Mouse (Mus musculus) embryonic stem cell, embryonic (primary cell): ENCODE results near the gene Slc25a38.

Experiments
- CTCF ChIA-PET, 4 experiments: fragments of 300-600 bp in 2 of 4; fragments of 350-600 bp in 2 of 4; sonication (Branson Sonifier 250); formaldehyde crosslinking; loops; one replicate each; lab custom pipeline; 2022; ENCODE audit warnings: inconsistent platforms in 2 of 4; lab: Charles Lee
- POLR2A ChIA-PET, 4 experiments: fragments of 300-600 bp in 2 of 4; fragments of 350-600 bp in 2 of 4; sonication (Branson Sonifier 250); formaldehyde crosslinking; loops; one replicate each; lab custom pipeline; 2022; ENCODE audit warnings: antibody characterized with exemption in 4 of 4, inconsistent platforms in 1 of 4; lab: Charles Lee

The Slc25a38 gene

DNA sequence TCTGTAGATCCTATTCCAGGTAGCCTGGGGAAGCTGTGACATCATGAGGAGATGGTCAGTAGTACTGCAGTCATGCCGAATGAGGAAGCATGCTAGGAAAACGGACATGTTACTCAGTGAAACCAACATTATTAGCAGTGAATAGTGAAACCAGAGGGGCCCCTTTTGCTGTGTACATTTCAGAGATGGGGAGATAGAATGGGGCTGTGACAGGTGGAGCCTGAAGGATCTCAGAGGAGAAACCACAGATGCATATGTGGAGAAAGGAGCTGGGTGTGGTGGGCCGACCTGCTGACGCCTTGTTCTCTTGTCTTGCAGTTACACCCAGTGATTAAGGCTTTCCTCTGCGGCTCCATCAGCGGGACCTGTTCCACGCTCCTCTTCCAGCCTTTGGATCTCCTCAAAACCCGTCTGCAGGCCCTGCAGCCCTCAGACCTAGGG lies 6.0 kb downstream of the Slc25a38 start:
- ChIA-PET CTCF (interaction anchor here in 3 of 4 experiments (1.0 to 1.7 kb wide), 6 partner anchors 10 to 142 kb away, joined by 3 to 6 read pairs (median 4); no protein-coding TSS in a partner anchor), POLR2A (interaction anchor here (0.6 to 19.0 kb wide), 15 partner anchors 11 to 180 kb away, joined by 3 to 551 read pairs (median 4); partner anchors contain the start of genes Rpsa (in 4 of the 4) and Mobp (in 1 of the 4))

DNA sequence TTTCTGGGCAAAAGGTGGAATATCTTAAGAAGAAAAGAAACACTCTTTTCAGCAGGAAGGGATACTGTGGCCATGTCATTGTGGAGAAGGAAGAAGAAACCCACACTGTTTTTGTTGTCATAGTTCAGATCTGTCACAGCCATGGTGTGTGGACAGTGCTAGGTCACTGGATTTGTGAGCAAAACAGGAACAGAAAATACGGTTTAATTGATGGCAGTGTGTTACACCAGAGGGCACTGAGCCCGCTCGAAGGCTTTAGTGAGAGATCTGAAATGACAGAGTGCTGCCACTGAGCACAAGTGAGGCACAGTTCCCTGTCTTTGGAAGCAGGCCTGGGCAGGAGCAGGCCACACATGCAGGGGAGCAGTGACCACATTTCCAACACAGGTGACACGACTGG lies 8.0 kb downstream of the Slc25a38 start:
- ChIA-PET CTCF (no interaction called here), POLR2A (interaction anchor here in 3 of 4 experiments (0.5 to 19.0 kb wide), 7 partner anchors 10 to 1071 kb away, joined by 3 to 551 read pairs (median 4); partner anchors contain the start of gene Rpsa (in 2 of the 3))

DNA sequence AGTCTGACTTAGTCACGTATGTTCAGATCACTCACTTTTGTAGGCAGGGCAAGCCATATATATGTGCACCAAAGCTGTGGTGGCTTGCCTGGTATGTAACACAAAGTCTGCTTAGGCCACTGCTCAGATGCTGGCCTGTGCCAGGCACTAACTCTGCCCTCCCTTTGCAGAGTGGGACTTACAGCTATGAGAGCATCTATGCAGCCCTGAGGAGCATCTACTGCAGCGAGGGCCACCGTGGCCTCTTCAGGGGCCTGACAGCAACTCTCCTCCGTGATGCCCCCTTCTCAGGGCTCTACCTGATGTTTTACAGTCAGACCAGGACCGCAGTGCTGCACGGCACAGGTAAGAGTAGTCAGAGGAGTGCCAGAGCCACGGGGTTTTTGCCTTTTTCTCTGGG lies 10.3 kb downstream of the Slc25a38 start:
- ChIA-PET CTCF (no interaction called here), POLR2A (interaction anchor here in 3 of 4 experiments (0.6 to 19.0 kb wide), 5 partner anchors 3 to 136 kb away, joined by 3 to 551 read pairs (median 29); partner anchors contain the start of genes Slc25a38 (in 2 of the 3), Csrnp1 (in 1 of the 3) and Rpsa (in 1 of the 3))

DNA sequence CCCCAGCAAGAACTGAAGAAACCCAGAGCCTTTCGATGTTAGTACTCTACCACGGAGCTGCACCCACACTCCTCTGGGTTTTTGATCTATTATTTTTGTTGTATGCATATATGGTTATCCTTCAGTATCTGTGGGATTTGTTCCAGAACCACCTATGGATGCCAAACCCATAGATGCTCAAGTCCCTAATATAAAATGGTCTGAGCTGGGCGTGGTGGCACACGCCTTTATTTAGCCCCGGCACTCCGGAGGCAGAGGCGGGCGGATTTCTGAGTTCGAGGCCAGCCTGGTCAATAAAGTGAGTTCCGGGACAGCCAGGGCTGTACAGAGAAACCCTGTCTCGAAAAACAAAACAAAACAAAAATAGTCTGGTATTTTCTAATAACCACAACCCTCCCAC lies 16.7 kb downstream of the Slc25a38 start:
- CTCF ChIA-PET, result interaction anchor here in 3 of 4 experiments (0.5 to 2.4 kb wide), 7 partner anchors 11 to 168 kb away, joined by 3 to 11 read pairs (median 3); no protein-coding TSS in a partner anchor
- POLR2A ChIA-PET, result interaction anchor here (0.6 to 19.0 kb wide), 123 partner anchors 1 to 1039 kb away, joined by 3 to 551 read pairs (median 4); partner anchors contain the start of genes Mobp (in 4 of the 4), Slc25a38 (in 4 of the 4), Csrnp1 (in 2 of the 4) and Gorasp1 (in 1 of the 4)

DNA sequence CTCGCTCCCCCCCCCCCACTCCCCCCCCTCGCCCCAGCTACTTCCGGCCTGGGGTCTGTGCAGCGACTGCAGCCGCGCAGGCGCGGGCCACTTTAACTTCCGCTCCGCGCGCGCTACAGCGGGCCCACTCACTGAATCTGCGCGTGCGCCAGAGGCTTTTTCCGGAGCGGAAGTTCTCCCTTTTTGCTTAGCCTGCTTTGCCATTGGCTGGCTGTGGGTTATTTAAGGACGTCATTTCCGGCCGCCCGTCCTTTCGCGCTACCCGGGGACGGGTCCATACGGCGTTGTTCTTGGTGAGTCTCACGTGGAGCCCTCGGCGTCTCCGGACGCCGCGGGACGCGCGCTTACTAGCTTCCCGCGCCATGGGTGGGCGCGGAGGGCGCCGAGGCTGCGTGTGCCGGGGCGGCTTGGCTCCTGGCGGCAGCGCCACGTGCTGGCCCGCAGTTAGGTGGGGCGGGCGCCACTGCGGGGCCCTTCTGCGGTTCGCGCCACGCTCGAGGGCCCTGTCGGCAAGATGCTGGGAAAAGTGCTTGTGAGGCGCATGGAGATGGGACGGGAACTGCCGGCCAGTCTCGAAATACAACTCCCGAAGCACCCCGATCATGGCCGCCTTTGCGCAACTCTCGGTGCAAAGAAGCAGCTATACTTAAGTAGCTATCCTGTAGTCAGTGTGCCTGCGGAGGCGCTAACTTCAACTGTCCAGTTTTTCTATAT lies 17.5 kb downstream of the Slc25a38 start, which contains the start of gene Rpsa:
Rpsa (plus strand) TSS at position 152 of the 714 bp plus-strand sequence.
- CTCF ChIA-PET, result interaction anchor here in 2 of 4 experiments (0.5 to 0.9 kb wide), 4 partner anchors 13 to 169 kb away, joined by 3 to 11 read pairs (median 4); no protein-coding TSS in a partner anchor
- POLR2A ChIA-PET, result interaction anchor here (0.6 to 19.0 kb wide), 145 partner anchors 0 to 1264 kb away, joined by 3 to 551 read pairs (median 4); partner anchors contain the start of genes Mobp (in 4 of the 4), Slc25a38 (in 4 of the 4), Csrnp1 (in 2 of the 4) and Gorasp1 (in 2 of the 4)

DNA sequence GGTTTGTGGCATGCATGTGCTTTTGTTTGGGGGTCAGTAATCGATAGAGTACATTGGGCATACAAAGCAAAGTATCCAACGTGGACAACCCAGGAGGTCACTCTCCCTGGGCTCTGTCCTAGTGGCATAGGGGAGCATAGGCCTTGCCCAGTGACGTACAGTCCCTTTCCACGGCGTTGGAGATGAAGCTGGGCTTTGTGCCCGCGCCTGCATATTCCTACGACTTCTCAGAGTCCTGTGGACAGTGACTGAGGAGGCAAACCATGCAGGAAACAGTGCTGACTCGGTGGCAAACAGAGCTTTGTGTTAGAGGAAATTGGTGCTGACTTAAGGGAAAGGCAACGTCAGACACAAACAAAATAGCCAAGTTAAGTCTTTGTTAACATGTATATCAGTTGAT lies 19.1 kb downstream of the Slc25a38 start:
- ChIA-PET CTCF (interaction anchor here in 1 of 4 experiments (1.8 kb wide), 1 partner anchor 19 kb away, joined by 5 read pairs; the partner anchor contains the start of gene Slc25a38), POLR2A (interaction anchor here (0.5 to 16.6 kb wide), 42 partner anchors 11 to 806 kb away, joined by 3 to 551 read pairs (median 5); partner anchors contain the start of genes Mobp (in 3 of the 4), Slc25a38 (in 3 of the 4), Ccr8 (in 1 of the 4) and Csrnp1 (in 1 of the 4))

DNA sequence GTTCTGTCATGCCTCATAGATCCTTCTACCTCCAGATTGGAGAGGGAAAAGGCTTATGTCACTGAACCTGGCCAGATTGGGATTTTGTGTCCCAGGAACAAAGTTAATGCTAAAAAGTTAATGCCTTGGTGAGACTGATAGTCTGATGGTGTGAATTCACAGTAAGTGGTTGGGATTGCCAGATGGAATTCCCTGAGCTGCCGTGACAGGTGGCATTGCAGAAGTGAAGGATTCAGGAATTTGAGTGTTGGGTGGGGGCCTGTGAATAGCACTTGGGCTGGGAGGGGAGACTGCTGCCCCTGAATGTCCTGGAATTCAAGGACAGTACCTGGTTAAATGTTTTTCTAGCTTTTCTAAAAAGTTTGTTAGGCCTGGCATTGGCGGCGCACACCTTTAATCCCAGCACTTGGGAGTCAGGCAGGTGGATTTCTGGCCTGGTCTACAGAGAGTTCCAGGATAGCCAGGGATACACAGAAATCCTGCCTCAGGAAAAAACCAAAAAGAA lies 21.7 kb downstream of the Slc25a38 start:
- CTCF ChIA-PET, result no interaction called here
- POLR2A ChIA-PET, result interaction anchor here (0.7 to 16.6 kb wide), 33 partner anchors 9 to 442 kb away, joined by 3 to 551 read pairs (median 6); partner anchors contain the start of genes Mobp (in 3 of the 4), Slc25a38 (in 3 of the 4), Csrnp1 (in 1 of the 4) and Rpl14 (in 1 of the 4)

DNA sequence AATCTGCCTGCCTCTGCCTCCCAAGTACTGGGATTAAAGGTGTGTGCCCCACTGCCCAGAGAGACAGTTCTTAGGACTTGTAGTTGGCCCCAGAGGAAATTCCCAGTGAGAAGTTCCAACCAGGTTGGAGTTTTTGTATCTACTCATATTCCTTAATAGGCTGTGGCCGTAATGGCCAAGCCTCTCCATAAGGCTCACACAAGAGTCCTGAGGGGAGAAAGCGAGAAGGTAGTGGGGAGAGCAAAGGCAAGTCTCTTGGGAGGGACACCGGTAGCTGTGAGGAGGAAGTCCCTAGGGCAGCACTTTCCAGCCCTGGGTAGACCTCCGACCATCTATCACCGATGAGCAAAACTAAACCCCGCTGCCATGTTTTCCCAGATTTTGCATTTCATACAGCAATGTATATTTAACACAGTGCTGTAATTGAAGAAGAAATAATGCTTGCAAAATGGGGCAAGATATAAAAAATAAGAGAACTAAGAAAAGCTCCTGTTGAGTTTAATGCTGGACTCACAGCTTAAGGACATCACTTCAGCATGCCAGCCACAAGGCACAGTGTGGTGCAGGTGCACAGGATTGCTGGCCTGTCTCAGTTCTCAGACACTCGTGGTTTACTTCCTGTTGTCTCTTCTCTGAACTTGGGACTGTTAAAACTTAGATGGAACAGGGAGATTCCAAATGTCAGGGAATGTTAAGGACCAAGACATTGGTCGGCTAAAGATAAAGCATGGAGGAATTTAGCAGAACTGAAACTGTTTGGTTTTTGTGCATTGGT lies 23.0 kb downstream of the Slc25a38 start:
- ChIA-PET CTCF (interaction anchor here in 2 of 4 experiments (0.6 to 1.0 kb wide), 2 partner anchors 35 to 437 kb away, joined by 3 read pairs; no protein-coding TSS in a partner anchor), POLR2A (interaction anchor here (0.6 to 16.6 kb wide), 52 partner anchors 9 to 802 kb away, joined by 3 to 551 read pairs (median 4); partner anchors contain the start of genes Mobp (in 4 of the 4), Slc25a38 (in 2 of the 4) and Xirp1 (in 1 of the 4))

DNA sequence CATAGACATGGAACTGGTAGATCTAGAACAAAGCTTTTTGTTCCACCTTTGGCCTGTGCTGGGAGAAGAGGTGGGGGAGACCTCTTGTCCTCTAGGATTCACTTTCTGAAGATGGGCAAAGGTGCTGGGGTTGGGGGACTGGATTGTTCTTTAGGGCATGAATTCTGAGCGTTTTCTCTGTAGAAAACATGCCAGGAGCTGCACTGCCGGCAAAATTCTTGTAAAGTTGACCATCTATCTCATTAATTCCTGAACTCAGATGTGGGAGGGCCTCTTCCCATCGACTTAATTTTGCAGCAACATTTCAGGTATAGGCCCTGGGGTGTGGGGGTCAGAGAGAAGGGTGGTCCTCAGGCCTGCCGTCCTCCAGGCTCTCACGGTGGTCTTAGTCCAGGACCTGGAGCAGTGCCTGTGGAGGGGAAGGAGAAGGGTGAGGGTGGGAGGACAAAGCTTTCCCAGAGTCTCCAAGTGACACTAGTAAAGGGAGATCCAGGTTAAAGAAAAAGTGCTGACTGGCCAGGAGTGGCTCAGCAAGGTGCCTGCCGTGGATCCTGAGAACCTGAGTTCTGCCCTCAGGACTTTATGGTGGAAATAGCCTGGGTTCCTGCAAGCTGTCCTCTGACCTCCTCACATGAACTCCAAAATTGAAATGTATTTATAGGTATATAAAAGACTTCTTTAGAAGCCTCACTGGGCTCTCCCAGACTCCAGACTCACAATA lies 23.7 kb downstream of the Slc25a38 start:
- ChIA-PET CTCF (interaction anchor here in 2 of 4 experiments (1.0 to 1.1 kb wide), 2 partner anchors 34 to 37 kb away, joined by 3 to 5 read pairs; no protein-coding TSS in a partner anchor), POLR2A (interaction anchor here (0.7 to 16.6 kb wide), 56 partner anchors 8 to 801 kb away, joined by 3 to 551 read pairs (median 4); partner anchors contain the start of genes Mobp (in 4 of the 4), Slc25a38 (in 2 of the 4) and Xirp1 (in 1 of the 4))

DNA sequence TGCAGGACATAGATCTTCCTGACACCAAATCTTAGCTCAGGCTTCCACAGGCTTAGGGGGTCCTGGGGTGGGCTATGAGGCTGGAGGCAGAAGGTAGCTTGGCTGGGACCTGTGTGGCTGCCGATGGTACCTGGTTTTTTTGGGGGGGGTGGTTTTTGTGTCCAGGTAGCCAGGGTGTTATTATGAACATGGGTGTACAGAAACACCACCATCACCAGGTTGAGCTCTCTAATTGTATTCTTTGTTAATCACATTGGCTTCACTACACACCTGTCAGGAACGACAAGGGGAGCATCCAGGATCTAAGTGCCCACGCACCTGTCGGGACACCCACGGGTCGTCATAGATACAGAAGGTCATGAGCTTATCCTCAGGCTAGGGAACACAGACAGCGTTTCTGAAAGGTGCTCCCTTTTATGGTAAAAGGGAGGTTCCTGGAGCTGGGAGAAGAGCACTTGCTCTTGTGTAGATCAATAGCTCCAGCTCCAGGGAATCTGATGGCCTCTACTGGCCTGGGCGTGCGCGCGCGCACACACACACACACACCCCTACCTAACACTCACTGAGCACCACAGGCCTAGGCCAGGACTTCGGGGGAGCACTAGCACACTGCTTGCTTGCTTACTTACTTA lies 24.5 kb downstream of the Slc25a38 start:
- ChIA-PET POLR2A (interaction anchor here (0.5 to 16.6 kb wide), 49 partner anchors 8 to 800 kb away, joined by 3 to 551 read pairs (median 4); partner anchors contain the start of genes Mobp (in 4 of the 4), Slc25a38 (in 3 of the 4), Rpsa (in 1 of the 4) and Xirp1 (in 1 of the 4)), CTCF (interaction anchor here in 2 of 4 experiments (0.7 to 1.1 kb wide), 4 partner anchors 37 to 330 kb away, joined by 3 to 5 read pairs (median 3); no protein-coding TSS in a partner anchor)

DNA sequence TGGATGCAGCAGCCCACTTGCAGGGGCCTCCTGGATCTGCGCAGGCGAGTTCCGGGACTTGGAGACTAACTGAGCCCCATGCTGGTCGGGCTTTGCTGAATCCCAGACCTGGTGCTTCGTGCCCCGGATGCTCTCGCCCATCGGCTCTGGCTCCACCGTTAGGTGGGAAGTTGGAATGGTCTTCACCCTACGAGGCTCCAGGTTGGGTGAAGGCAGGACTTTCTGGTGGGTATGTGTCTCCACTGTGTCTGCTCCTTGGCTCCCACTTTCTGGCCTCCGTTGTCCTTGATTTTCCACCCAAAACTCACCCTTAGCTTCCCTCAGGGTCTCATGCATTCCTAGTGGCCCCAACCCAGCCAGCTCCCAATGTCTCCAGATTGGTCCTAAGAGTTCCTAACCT lies 25.3 kb downstream of the Slc25a38 start:
- ChIA-PET POLR2A (interaction anchor here (0.5 to 16.6 kb wide), 35 partner anchors 9 to 1651 kb away, joined by 3 to 551 read pairs (median 6); partner anchors contain the start of genes Mobp (in 4 of the 4), Slc25a38 (in 3 of the 4) and Rpsa (in 1 of the 4)), CTCF (interaction anchor here in 2 of 4 experiments (0.7 to 1.1 kb wide), 3 partner anchors 36 to 195 kb away, joined by 3 to 5 read pairs (median 3); no protein-coding TSS in a partner anchor)

DNA sequence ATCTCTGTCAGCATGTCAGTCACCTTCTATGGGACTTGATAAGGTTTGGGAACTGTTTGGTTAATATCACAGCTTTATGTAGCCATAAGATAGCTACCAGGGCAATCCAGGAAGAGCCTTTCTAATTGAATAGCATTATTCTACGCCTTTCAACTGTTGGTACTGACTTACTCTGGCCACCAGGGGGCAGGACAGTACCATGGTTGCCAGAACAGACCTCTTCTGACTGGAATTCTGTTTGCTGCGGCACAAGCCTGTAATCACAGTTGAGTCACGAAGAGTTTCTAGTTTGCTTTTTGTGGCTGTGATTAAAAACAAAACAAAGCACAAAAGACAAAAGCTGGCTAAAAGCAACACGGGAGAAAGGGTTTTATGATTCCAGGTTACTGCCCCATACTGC lies 30.5 kb downstream of the Slc25a38 start:
- ChIA-PET CTCF (interaction anchor here (0.5 to 3.9 kb wide), 25 partner anchors 9 to 361 kb away, joined by 3 to 36 read pairs (median 4); partner anchors contain the start of gene Mobp (in 2 of the 4)), POLR2A (interaction anchor here (0.6 to 18.8 kb wide), 15 partner anchors 9 to 222 kb away, joined by 3 to 452 read pairs (median 3); partner anchors contain the start of genes Mobp (in 3 of the 4) and Rpsa (in 1 of the 4))

DNA sequence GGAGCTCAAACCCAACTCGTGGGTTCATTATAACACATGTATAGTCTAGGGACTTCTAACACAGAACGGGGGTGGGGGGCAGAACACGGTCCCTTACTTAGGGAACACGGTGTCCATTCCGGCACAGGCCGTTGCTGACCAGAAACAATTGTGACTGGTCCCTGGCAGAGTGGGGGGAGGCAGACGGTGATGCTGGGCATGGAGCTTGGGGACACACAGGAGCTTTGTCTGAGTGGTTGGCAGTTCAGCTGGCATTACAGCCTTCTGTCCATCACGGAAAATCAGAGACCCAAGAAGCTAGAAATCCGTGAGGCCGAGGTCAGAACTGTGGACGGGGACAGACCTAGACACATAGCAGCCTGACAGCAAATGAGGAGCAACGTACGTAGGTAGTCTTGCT lies 34.3 kb downstream of the Slc25a38 start:
- POLR2A ChIA-PET, result interaction anchor here (0.6 to 18.8 kb wide), 7 partner anchors 10 to 772 kb away, joined by 3 to 452 read pairs (median 4); partner anchors contain the start of gene Rpsa (in 2 of the 4)

DNA sequence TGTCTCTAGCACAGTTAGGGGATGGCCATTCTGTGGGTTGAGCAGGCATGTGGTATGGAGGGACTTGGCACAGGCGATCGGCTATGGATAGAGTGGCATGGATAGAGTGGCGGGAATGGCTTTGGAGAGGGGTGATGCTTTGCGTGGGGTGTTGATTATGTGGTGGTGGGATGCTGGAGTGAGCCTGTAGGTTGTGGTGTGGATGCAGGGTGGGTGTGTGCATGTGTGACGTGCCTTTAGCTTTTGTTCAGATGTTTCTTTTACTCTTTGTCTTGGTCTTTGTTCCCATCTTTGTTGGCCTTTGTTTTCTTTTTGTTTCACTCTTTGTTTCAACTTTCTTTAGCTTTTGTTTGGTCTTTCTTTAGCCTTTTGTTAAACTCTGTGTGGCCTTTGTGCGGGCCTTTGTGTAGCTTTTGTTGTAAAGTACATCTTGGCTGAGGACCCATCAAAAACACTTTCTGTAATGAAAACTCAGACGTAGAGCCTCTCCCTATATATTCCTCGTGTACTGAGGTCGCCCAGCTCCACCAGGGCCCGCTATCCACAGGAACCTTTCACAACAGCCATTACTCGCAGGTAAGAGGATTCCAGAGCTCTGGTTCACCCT lies 39.2 kb downstream of the Slc25a38 start, which contains the start of gene Mobp:
Mobp (plus strand) TSS at position 486 of the 607 bp plus-strand sequence.
- CTCF ChIA-PET, result interaction anchor here in 2 of 4 experiments (0.6 to 1.7 kb wide), 13 partner anchors 9 to 722 kb away, joined by 3 to 14 read pairs (median 3); no protein-coding TSS in a partner anchor
- POLR2A ChIA-PET, result interaction anchor here (0.5 to 18.8 kb wide), 56 partner anchors 8 to 1187 kb away, joined by 3 to 452 read pairs (median 4); partner anchors contain the start of genes Rpsa (in 4 of the 4), Csrnp1 (in 2 of the 4), Rpl14 (in 1 of the 4) and Slc25a38 (in 1 of the 4)

More for the DNA sequence above, 34.3 kb downstream of the Slc25a38 start:
- CTCF ChIA-PET, result interaction anchor here in 3 of 4 experiments (0.5 to 1.0 kb wide), 3 partner anchors 27 to 62 kb away, joined by 3 to 4 read pairs (median 3); no protein-coding TSS in a partner anchor
